Mouse (Mus musculus): Measurements from ENCODE around the gene Eno3. TPM values are rescaled to one million over a fixed set of nuclear protein-coding genes. Genes with fewer than 3 reads are reported as not detected.

Gene Eno3
- polyA plus RNA-seq (2012; rRNA removed; ENCODE audit: low replicate concordance), result 4.4 and 6.7 TPM in 2 replicates

DNA sequence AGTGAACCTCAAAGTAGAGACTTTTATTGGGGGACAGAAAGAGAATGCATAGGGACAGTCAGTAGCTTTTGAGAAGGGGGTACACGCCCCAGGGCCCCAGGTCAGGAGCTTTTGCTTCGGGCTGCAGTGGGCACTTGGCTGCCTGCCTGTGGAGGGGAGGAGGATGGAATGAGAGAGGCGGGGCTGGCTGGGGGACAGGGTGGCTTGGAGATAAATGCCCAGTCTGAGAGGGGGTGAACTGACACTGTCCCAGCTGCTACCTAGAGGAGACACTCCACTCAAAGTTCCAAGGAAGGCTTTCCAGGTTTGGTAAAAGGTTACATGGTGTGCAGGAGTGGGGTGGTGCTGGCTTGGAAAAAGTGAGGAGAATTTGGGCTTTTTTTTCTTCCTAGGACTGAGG, at the start of gene Eno3:
Eno3 (plus strand) TSS at position 239 of the 400 bp plus-strand sequence.

DNA sequence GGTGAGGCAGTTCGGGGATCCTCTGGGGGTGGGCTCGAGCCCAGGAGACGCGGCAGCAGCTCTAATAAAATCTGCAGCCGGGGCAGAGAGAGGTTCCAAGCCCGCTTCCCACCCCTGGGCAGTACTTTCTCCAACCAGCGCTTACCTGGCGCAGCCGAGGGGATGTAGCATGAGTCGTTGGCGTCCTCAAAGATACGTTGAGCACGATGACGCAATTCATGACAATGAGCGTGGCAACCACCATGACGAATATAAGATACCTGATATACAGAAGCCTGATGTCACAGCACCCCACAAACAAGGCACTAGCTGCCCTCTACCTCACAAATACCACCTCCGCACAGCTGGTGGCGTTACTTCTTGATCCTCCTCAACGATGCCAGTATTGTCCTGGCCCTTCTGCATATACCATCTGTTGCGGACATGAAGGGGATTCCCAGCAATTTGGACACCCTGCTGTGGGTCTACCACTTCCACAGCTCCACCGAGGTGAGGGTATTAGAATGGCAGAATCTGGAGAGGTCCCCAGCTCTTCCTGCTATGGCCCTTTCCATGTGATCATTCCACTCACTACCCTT, 41.4 kb upstream of the Eno3 start, which contains the start of gene 4930544D05Rik:
4930544D05Rik (plus strand) TSS at position 333 of the 578 bp plus-strand sequence.

DNA sequence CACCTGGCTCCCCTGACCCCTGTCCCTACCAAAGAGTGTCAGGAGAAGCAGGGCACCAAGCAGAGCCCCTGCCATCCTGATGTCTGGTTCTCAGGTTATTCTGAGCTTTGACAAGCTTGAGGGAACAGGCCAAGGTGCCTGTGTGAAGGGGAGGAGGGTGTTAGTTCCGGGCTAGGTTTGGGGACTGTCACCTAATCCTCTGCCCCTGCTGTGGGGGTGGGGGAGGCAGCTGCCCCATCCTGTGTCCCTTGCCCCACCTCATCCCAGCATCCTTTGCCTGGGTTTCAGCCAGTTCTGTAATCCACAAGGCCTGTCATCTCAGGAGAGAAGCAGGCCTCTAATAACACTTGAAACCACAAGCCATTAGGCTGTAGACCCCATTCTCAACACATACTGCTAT, 37.9 kb upstream of the Eno3 start, which contains the start of gene Chrne:
Chrne (minus strand) TSS at position 116 of the 400 bp plus-strand sequence.

DNA sequence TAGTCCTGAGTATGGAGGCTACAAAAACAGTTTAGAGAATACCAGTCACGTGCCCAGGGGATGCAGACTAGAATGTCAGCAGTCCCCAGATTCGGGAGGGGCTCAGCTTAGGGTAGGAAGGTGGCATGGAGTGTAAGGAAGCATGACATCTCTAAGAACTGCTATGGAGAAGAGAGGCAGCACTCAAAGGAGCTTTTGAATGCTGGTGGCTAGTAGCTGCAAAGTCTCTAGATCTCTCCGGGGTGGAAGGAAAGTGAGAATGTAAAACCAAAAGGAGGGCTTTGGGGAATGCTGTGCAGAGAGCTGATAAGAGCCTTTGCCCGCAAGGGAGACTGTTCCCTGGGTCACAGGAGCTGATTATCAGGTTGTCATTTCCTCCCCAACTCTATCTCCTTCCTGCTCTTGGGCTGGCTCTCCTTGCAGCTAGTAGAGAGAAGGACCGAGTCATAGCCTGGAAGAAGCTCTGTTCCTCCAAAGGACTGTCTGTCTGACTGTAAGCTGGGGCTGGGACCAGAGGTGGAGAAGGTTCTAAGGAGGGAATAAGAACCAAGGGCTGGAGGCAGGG, 18.2 kb upstream of the Eno3 start, which contains the start of gene Gp1ba:
Gp1ba (plus strand) TSS at position 409 of the 565 bp plus-strand sequence.

DNA sequence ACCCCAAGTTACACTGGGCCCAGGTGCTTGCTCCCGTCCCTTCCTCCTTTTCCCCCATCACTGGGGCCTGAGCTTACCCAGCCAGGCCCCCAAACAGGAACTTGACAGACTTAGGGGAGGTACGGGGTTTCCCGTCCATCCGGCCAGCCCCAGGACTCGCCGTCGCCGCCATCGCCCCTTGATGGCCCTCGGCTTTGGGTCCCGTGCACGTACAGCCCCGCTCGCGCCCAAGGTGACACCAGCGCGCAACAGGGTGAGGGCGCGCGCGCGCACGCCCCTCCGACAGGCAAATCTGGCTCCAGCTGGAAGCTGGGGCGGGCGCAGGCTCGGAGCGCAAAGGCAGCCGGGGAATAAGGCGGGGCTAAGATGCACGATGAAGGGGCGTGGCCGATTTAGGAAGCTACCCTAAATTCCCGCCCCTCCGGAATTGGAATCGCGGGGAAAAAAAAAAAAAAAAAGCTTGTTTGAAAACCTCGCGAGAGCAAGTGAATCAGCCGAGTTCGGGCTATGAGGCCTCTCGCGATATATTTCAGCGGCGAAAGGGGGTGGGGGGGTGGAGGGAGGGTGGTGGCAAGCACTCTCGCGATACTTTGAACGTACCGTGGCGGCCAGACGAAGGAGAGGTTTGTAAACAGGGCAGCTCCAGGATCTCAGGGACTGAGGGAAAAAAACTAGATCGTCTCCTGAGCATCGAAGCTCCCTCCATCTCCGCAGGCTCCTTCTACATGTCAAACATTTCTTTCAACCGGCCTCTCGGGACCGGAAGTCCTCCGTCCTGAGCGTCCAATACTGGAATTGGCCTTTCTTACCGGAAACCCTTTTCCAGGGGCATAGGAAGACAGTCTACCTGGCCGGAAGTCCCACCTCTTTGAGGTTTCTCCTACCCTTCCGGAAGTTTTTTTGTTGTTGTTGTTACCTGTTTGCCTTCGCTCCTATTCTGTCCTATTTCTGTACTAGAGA, 10.0 kb upstream of the Eno3 start, which contains the start of the genes Rnf167 and Slc25a11:
Rnf167 (plus strand) TSS at position 545 of the 960 bp plus-strand sequence.
Slc25a11 (minus strand) TSS at position 789 of the 960 bp plus-strand sequence.

DNA sequence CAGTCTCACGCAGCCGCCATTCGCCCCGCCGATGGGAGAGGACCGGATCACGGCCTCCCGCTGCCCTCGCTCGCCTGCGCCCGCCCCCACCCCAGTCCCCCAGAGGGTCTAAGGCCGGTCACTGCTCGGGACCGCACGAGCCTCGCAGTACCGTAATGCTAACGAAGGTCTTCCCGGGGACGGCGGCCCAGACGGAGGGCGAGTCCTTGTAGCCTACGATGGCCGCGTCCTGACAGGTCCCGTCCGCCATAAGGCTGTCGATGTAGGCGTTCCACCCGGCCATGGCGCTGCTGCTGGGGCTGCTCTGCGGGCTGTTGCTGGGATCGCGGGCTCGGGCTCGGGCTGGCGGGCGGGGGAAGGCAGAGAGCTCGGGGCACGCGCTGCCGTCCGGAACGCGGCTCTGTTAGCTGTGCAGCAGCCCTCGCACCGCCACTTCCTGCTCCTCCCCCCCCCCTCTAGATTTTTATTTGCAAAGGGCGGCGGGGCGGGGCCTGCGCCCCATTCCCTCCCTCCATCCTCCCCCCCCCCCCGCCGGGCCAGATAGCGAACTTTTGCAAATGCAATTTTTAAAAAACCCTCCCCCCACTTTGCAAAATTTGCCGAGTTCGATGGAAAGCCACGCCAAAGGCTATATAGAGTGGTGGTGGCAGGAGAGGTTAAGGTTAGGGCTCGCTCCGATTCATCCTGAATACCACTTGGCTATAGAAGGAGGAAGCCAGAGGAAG, 2.6 kb upstream of the Eno3 start, which contains the start of gene Pfn1:
Pfn1 (minus strand) TSS at position 447 of the 725 bp plus-strand sequence.

DNA sequence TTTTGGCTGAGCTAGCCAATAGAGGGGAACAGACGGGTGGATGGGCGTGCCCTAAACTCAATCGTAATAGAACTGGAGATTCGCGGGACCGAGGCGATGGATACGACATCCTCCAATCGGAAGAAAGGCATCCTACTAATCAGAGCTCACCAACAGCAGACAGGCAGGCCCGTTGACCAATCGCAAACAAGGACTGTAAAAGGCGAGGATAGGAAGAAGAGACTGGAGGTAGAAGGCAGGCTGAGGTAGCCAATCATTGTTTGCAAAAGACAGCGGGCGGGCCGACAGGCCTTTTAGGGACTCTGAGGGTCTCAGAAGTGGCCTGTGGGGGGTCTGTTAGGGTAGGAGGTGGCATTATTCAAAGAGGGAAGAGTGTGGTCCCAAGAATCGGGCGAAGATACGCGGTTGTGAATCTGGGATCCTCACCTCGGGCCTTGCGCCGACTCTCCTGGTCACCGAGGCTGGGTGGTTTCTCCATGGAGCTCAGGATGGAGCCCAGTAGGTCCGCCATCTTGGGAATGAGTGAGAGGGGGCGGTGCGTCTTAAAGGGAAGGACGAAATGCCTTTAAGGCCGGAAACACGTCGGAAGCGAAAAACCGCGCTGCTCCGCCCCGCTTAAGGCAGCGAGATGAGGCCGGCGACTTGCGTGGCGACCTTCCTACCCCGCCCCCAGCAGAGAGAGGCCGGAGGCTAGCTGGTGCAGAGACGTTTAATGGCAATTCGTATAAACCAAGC, 11.9 kb downstream of the Eno3 start, which contains the start of gene Spag7:
Spag7 (minus strand) TSS at position 646 of the 735 bp plus-strand sequence.

DNA sequence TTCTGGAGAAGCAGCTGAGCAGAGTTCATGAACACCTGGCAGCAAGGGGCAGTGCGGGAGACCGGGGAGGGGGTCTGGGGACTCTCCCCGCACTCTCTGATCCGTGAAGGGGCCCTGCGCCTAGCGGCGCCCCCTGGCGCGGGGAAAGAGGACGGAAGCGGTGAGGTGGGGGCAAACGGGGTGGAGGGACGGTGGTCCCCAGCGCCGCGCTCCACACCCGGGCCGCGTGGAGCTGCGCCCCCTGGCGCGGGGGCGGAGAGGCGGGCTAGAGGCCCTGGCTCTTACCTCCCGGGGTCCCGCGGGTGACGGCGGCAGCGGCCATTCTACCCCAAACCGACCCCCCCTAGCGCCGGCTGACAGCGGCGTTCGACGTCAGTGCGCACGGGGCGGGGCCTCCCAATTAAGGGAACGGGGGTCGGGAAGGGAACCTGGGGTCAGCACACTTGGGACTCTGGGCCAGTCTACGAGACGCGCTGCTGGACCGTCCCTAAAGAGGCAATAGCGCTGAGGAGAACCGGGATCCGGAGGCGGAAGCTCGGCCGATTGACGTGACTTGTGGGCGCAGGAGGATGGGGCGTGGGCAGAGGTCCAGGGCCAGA, 30.7 kb downstream of the Eno3 start, which contains the start of gene Camta2:
Camta2 (minus strand) TSS at position 505 of the 599 bp plus-strand sequence.

DNA sequence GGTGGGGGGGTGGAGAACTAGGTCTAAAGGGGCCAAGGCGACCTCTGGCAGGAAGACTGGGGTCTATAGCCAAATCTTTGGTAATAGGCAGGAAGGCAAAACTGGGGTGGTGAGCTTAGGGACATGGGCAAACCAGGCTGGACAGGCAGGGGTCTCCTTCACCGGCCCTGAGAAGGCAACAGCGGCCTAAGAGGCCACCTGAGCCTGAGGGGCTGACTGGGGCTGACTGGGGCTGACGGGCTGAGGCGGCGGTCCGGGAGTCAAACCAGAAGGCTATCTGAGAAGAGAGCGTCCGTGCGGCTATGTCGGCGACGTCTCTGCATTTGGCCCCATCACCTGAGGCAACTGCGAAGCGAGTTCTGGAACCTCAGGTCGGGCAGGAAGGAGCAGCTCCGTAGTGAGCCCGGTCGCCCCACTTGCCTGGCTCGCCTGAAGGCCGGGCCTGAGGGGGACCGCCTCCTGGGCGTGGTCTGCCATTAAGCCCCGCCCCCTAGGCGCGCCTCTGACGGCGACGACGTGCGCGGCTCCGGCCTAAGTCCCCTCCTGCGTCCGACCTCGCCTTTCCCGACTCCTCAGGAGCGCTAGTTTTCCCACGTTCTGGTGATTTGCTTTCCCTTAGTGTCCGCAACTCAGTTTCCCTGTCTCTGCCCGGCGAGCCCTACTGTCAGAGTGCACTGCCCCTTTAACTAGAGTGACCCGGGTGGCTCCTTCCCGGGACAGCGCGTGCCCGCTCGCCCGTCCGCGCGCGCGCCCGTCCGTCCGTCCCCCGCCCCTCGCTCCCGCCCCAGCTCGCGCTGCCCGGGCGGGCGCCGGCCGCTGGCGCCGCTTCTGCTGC, 42.9 kb downstream of the Eno3 start, which contains the start of the genes Inca1 and Kif1c:
Inca1 (minus strand) TSS at position 434 of the 835 bp plus-strand sequence.
Kif1c (plus strand) TSS at position 827 of the 835 bp plus-strand sequence.

Other genes with a start within 250 kb of the Eno3 start
- gene Pelp1, start 247.2 kb upstream of the Eno3 start, polyA plus RNA-seq (2012; rRNA removed; ENCODE audit: low replicate concordance), result 10.6 and 16.6 TPM in 2 replicates
- 15.9 and 26.1 TPM in 2 replicates for gene Arrb2, start 224.6 kb upstream of the Eno3 start, polyA plus RNA-seq (2012; rRNA removed; ENCODE audit: low replicate concordance)
- 11.7 and 19.4 TPM in 2 replicates for gene Med11, start 205.3 kb upstream of the Eno3 start, polyA plus RNA-seq (2012; rRNA removed; ENCODE audit: low replicate concordance)
- 4.5 and 7.0 TPM in 2 replicates for gene Zmynd15, start 197.8 kb upstream of the Eno3 start, polyA plus RNA-seq (2012; rRNA removed; ENCODE audit: low replicate concordance)
- gene Cxcl16, start 197.2 kb upstream of the Eno3 start, polyA plus RNA-seq (2012; rRNA removed; ENCODE audit: low replicate concordance), result 19.4 and 41.0 TPM in 2 replicates
- 330 and 792 TPM in 2 replicates for gene Tm4sf5, start 152.0 kb upstream of the Eno3 start, polyA plus RNA-seq (2012; rRNA removed; ENCODE audit: low replicate concordance)
- gene Vmo1, start 142.6 kb upstream of the Eno3 start, polyA plus RNA-seq (2012; rRNA removed; ENCODE audit: low replicate concordance), result 0.18 TPM in 1 of 2 replicates, not detected in the other
- gene Gltpd2, start 138.0 kb upstream of the Eno3 start, polyA plus RNA-seq (2012; rRNA removed; ENCODE audit: low replicate concordance), result 6.6 and 27.0 TPM in 2 replicates
- 220 and 329 TPM in 2 replicates for gene Psmb6, start 131.8 kb upstream of the Eno3 start, polyA plus RNA-seq (2012; rRNA removed; ENCODE audit: low replicate concordance)
- not detected in 2 replicates for gene Gm40193, start 124.3 kb upstream of the Eno3 start, polyA plus RNA-seq (2012; rRNA removed; ENCODE audit: low replicate concordance)
- 16.7 and 17.7 TPM in 2 replicates for gene Pld2, start 117.1 kb upstream of the Eno3 start, polyA plus RNA-seq (2012; rRNA removed; ENCODE audit: low replicate concordance)
- 42.1 and 67.8 TPM in 2 replicates for gene Mink1, start 94.3 kb upstream of the Eno3 start, polyA plus RNA-seq (2012; rRNA removed; ENCODE audit: low replicate concordance)
- not detected in 2 replicates for gene 4930544D05Rik, start 41.4 kb upstream of the Eno3 start, polyA plus RNA-seq (2012; rRNA removed; ENCODE audit: low replicate concordance)
- 0.13 TPM in 1 of 2 replicates, not detected in the other for gene Chrne, start 38.0 kb upstream of the Eno3 start, polyA plus RNA-seq (2012; rRNA removed; ENCODE audit: low replicate concordance)
- gene Gp1ba, start 18.1 kb upstream of the Eno3 start, polyA plus RNA-seq (2012; rRNA removed; ENCODE audit: low replicate concordance), result 0.05 TPM in 1 of 2 replicates, not detected in the other
- 93.4 and 152 TPM in 2 replicates for gene Rnf167, start 10.0 kb upstream of the Eno3 start, polyA plus RNA-seq (2012; rRNA removed; ENCODE audit: low replicate concordance)
- 108 and 218 TPM in 2 replicates for gene Slc25a11, start 9.7 kb upstream of the Eno3 start, polyA plus RNA-seq (2012; rRNA removed; ENCODE audit: low replicate concordance)
- gene Pfn1, start 2.6 kb upstream of the Eno3 start, polyA plus RNA-seq (2012; rRNA removed; ENCODE audit: low replicate concordance), result 3,237 and 8,074 TPM in 2 replicates
- 6.5 and 20.4 TPM in 2 replicates for gene Spag7, start 12.2 kb downstream of the Eno3 start, polyA plus RNA-seq (2012; rRNA removed; ENCODE audit: low replicate concordance)
- gene Camta2, start 30.9 kb downstream of the Eno3 start, polyA plus RNA-seq (2012; rRNA removed; ENCODE audit: low replicate concordance), result 51.1 and 76.0 TPM in 2 replicates
- gene Inca1, start 43.0 kb downstream of the Eno3 start, polyA plus RNA-seq (2012; rRNA removed; ENCODE audit: low replicate concordance), result 0.59 and 2.1 TPM in 2 replicates
- 40.9 and 70.4 TPM in 2 replicates for gene Kif1c, start 43.3 kb downstream of the Eno3 start, polyA plus RNA-seq (2012; rRNA removed; ENCODE audit: low replicate concordance)
- 0.83 and 1.2 TPM in 2 replicates for gene Zfp3, start 107.0 kb downstream of the Eno3 start, polyA plus RNA-seq (2012; rRNA removed; ENCODE audit: low replicate concordance)
- 0.18 and 0.90 TPM in 2 replicates for gene Scimp, start 155.4 kb downstream of the Eno3 start, polyA plus RNA-seq (2012; rRNA removed; ENCODE audit: low replicate concordance)
- gene Rabep1, start 187.6 kb downstream of the Eno3 start, polyA plus RNA-seq (2012; rRNA removed; ENCODE audit: low replicate concordance), result 1.6 and 1.9 TPM in 2 replicates